Mouse (Mus musculus) hindbrain, embryonic 11.5 days (tissue): ENCODE results near the gene Trim59. TPM values are rescaled to one million over a fixed set of nuclear protein-coding genes. Genes with fewer than 3 reads are reported as not detected.
"Not testable (repeated sequence)": the region's sequence is repeated elsewhere in the genome, so short reads cannot be mapped to it uniquely, and the experiment has no call there.

Experiments used
- ATAC-seq: fragments of 200-750 bp; cut with Nextera tagmentation; 2 replicates; pipeline ENCODE4 v1.8.0; 2017; ENCODE audit warnings: mild to moderate bottlenecking, moderate TSS enrichment, moderate library complexity; ENCODE audit not compliant: low FRiP score
- DNase-seq: peaks from one replicate; pipeline ENCODE4 v3.0.0-alpha.2; 2015; ENCODE audit warnings: low spot score
- H3K27ac ChIP-seq: fragments of 300-500 bp; sonication (generic); 2 replicates; pipeline ENCODE4 v1.5.1; 2014; ENCODE audit warnings: mild to moderate bottlenecking, low read depth, low read length
- H3K27me3 ChIP-seq: fragments of 300-500 bp; sonication (generic); 2 replicates; pipeline ENCODE4 v1.6.1; 2014; ENCODE audit warnings: mild to moderate bottlenecking, low read length, moderate library complexity, mixed read lengths; ENCODE audit not compliant: control insufficient read depth, insufficient read depth
- H3K36me3 ChIP-seq: fragments of 300-500 bp; sonication (generic); 2 replicates; pipeline ENCODE4 v1.6.1; 2014; ENCODE audit warnings: mild to moderate bottlenecking, low read length, moderate library complexity, mixed read lengths; ENCODE audit not compliant: control insufficient read depth, insufficient read depth
- H3K4me1 ChIP-seq: fragments of 300-500 bp; sonication (generic); replicated peaks from 2 replicates; pipeline ENCODE4 v1.6.1; 2014; ENCODE audit warnings: low read length, mixed read lengths; ENCODE audit not compliant: control insufficient read depth, insufficient read depth
- H3K4me2 ChIP-seq: fragments of 300-500 bp; sonication (generic); replicated peaks from 2 replicates; pipeline ENCODE4 v1.6.1; 2014; ENCODE audit warnings: mild to moderate bottlenecking, low read depth, low read length
- H3K4me3 ChIP-seq: fragments of 300-500 bp; sonication (generic); 2 replicates; pipeline ENCODE4 v1.5.1; 2014; ENCODE audit warnings: low read depth, low read length
- H3K9ac ChIP-seq: fragments of 300-500 bp; sonication (generic); 2 replicates; pipeline ENCODE4 v1.6.1; 2014; ENCODE audit warnings: low read depth, low read length
- H3K9me3 ChIP-seq: fragments of 300-500 bp; sonication (generic); 2 replicates; pipeline ENCODE4 v1.6.1; 2016; ENCODE audit warnings: low read length; ENCODE audit not compliant: control insufficient read depth
- WGBS: fragments of 180-500 bp; shearing (Covaris S2); extraction: QIAGEN DNeasy Blood & Tissue Kit; methylation state at CpG from one replicate; pipeline ENCODE4 v1.1.7; 2014; 5-methylcytosine and 5-hydroxymethylcytosine counted together
- polyA plus RNA-seq: library from polyadenylated mRNA; unstranded; fragments of >200 nt; fragmentation: Nextera tagmentation; extraction: Ambion mirVana; gene quantifications from 2 replicates; pipeline ENCODE4 v1.2.1, GENCODE M21; 2014

Gene Trim59
- polyA plus RNA-seq, 1 experiment from 2014 or later, result 166 TPM

DNA sequence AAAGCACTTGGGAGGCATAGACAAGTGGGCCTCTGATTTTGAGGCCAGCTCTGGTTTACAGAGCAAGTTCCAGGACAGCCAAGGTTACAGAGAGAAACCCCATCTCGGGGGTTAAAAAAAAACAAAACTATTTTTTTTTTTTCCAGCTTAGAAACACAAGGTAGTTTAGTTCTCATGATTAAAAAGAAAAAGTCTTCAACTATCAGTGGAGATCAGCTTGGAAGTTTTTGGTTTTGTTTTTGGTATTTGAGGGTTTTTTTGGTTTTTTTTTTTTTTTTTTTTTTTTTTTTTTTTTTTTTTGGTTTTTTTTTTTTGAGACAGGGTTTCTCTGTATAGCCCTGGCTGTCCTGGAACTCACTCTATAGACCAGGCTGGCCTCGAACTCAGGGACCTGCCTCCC lies 25.9 kb downstream of the Trim59 start:
- WGBS, result 98% methylated on average over 2 of the region's 2 CpGs
- not testable (repeated sequence) for H3K36me3 ChIP-seq

DNA sequence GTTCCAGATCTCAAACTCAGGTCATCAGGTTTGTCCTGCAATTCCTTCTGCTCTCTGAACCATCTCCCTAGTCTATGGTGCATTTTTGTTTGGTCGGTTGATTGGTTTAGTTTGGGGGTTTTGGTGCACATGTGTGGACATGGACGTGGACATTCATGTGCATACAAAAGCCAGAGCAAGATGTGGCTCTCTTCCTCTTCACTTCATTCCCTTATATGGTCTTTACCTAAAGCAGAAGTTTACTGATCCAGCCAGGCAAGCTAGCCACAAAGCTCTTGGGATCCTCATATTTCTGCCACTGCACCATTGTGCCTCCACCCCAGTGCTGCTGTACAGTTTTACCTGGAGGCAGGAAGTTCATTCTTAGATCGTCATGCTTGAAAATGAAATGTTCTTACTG lies 27.4 kb downstream of the Trim59 start:
- WGBS, result 89% methylated on average over 3 of the region's 3 CpGs
- Histone ChIP-seq H3K27me3 (no peaks in the 10 kb centered on the region), H3K9ac (no peak overlapping the region), H3K36me3 (peaks cover 6% of the 10 kb centered on the region), H3K4me1 (no peaks in the 10 kb centered on the region), H3K27ac (no peak overlapping the region), H3K4me3 (no peak overlapping the region), H3K4me2 (no peak overlapping the region), H3K9me3 (no peaks in the 10 kb centered on the region)
- ATAC-seq (no peak), DNase-seq (no peak)

More for the DNA sequence above, 25.9 kb downstream of the Trim59 start:
- H3K27ac ChIP-seq, H3K4me2 ChIP-seq, ATAC-seq, DNase-seq, H3K9ac ChIP-seq, H3K4me3 ChIP-seq, H3K27me3 ChIP-seq, H3K4me1 ChIP-seq, H3K9me3 ChIP-seq: not testable (repeated sequence)

DNA sequence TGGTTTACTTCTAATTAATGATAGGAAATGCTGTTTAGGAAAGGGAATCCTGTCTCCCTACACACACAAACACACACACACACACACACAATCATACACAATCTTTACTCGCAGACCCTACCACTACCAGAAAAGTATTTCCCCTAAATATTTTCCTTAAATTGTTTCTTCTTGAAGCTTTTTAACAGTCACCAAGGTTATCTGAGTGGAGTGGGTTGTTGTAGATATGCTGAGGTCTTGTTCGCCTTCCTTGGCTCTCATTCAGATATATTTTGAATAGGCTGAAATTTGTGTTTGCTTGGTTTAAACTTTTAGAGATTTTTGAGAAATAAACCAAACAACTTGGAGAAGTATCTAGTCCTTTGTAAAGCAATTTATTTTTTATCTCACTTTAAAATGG lies 35.7 kb downstream of the Trim59 start:
- no peak overlapping the region for H3K4me3 ChIP-seq
- H3K27ac ChIP-seq, result no peak overlapping the region
- no peaks in the 10 kb centered on the region for H3K36me3 ChIP-seq
- no peaks in the 10 kb centered on the region for H3K4me1 ChIP-seq
- H3K9ac ChIP-seq, result no peak overlapping the region
- WGBS, result 91% methylated on average over 2 of the region's 2 CpGs
- no peaks in the 10 kb centered on the region for H3K9me3 ChIP-seq
- no peak overlapping the region for H3K4me2 ChIP-seq
- DNase-seq (no peak), ATAC-seq (no peak)
- no peaks in the 10 kb centered on the region for H3K27me3 ChIP-seq

DNA sequence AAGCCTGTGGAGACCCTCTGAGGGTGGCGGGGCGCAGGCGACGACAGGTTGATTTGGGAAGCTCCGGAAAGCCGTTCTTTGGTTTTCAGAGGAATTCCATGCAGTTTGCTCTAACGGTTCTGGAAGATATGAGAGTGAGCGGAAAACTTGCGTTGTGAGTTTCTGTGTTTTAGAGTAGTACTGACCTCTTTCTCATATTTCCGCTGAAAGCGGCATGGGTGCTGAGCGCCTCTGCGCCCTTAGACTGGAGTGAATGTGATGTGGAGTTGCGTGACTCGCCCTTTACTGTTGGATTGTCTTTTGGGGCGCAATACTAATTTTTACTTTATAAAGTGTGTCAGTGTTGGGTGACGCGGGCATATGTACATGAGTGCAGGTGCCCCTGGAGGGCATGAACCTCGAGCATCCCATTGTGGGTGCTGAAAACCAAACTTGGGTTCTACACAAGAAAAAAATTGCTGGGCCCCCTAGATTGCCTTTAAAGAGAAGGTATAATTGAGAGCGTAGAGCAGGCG lies 38.3 kb downstream of the Trim59 start:
- WGBS, result 7% methylated on average over 21 of the region's 21 CpGs
- Histone ChIP-seq H3K27me3 (no peaks in the 10 kb centered on the region), H3K9me3 (no peaks in the 10 kb centered on the region), H3K4me3 (peak overlapping the region; percentile 93), H3K4me2 (peak overlapping the region; percentile 77), H3K9ac (peak overlapping the region; percentile 87), H3K4me1 (no peaks in the 10 kb centered on the region), H3K27ac (peak overlapping the region; percentile 84), H3K36me3 (no peaks in the 10 kb centered on the region)
- ATAC-seq (no peak), DNase-seq (no peak)

DNA sequence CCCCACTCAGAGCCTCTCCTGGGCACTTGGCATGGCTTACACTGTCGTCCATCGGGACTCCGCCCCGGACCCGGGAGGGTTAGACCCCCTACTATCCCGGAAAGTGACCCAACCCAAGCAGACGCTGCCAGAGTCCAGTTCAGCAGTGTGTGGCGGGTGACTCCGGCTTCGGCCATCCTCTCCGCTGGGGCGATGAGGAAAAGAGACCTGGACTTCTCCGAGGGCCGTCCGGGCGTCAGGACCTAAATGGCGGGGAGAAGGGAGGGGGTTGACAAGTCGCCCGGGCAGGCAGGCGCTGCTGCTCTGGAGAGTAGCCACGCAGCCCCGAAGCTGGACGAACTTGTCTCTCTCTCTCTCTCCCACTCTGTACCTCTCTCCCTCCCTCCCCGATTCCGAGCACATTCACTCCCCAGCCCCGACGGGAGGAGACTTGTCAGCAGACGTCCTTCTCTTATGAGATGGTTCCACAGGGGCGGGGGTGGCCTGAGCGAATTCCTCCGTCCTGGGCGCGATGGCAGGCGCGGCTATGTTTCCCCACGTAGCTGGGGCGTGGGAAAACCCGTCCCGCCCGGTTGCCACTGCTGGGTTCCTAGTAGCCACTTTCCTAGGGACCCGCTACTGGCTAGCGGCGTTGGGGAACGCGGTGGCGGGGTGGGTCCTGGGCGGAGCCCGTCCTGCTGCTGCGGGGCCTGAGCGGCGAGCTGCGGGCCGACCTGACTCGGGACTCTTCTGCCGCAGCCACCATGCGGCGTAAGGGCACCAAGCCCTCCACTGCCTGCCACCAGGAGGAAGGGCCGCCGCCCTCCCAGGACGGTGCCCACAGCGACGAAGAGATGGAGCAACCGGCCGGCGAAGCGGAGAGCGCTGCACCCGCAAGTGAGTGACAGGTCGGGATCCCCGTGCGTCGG lies 39.0 kb downstream of the Trim59 start:
- H3K9ac ChIP-seq, result peak overlapping the region; percentile 87
- H3K27ac ChIP-seq, result peak overlapping the region; percentile 84
- H3K27me3 ChIP-seq, result no peaks in the 10 kb centered on the region
- H3K4me2 ChIP-seq, result peak overlapping the region; percentile 77
- H3K36me3 ChIP-seq, result no peaks in the 10 kb centered on the region
- H3K4me1 ChIP-seq, result no peaks in the 10 kb centered on the region
- ATAC-seq (peak; percentile 62), DNase-seq (peak; percentile 74)
- H3K9me3 ChIP-seq, result no peaks in the 10 kb centered on the region
- H3K4me3 ChIP-seq, result peak overlapping the region; percentile 93
- WGBS, result under 1% methylated on average over 70 of the region's 72 CpGs

DNA sequence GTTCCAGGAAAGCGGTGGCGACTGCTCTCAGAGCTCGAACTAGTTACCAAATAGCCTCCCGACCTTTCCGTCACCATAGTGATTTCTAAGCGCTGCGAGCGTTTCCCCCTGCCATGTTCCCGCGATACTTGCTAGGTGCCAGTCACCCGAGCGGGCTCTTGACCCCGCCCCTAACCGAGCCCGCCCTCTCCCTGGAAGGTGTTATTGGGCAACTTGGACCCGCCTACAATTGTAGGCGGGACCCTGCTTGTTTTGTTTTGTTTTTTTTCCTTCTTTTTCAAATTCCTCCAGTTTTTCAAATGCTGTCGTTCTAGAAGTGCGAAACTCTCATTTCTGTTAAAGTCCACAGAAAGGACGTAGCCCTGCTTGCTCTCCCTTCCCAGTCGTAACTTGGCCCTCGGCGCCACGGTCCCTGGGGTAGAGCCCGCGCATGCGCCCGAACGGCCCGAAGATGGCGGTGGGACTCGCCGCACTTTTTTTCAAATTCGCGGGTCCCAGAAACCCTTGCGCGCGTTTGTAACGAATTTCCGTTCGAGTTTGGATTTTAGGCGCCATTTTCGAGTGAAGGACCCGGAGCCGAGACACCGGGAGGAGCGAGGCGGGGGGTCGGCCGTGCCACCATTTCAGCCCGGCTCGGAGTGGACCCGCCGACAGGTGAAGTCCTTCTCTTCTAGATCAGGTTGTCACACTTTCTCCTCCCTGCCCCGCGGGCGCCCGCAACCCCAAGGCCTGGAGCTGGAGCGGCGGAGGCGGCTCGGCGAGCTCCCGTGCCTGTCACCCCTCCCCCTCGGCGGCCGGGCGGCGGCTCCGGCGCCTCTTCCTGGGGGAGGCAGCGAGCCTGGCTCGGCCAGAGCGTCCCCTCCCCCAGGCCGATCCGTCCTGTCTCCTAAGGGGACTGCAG lies 39.9 kb downstream of the Trim59 start, which contains the start of the genes Ift80 and Smc4:
Gene Ift80 (minus strand): TSS at position 134 of the 901 bp plus-strand sequence.
Gene Smc4 (plus strand): TSS at position 302 of the 901 bp plus-strand sequence.
- Histone ChIP-seq H3K4me2 (peak within 1 kb of the TSS; percentile 77), H3K36me3 (no peaks in the 10 kb centered on the region), H3K4me1 (no peaks in the 10 kb centered on the region), H3K9ac (peak within 1 kb of the TSS; percentile 87), H3K9me3 (no peaks in the 10 kb centered on the region), H3K27me3 (no peaks in the 10 kb centered on the region), H3K4me3 (peak within 1 kb of the TSS; percentile 93), H3K27ac (peak within 1 kb of the TSS; percentile 84)
- under 1% methylated on average over 65 of the region's 76 CpGs for WGBS
- peak; percentile 97 for DNase-seq
- peak; percentile 96 for ATAC-seq

DNA sequence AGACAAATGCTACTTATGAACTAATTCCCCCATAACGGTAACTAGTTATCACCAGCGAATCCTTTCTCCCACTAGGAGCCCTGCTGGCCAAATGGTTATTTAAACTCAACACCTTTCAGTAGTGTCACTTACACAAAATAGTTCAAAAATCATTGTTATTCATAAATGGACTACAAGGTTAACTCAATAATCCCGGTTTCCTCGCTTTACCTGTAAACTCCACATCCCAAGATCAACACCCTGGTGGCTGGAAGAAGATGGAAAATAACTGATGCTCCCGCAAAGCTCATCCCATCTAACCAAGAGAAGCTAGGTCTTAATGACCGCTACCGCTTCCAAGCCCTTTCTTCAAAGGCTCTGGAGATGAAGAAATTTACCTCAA lies 40.5 kb downstream of the Trim59 start:
- peak overlapping the region; percentile 93 for H3K4me3 ChIP-seq
- H3K9ac ChIP-seq, result peak overlapping the region; percentile 49
- WGBS, result 2% methylated on average over 7 of the region's 7 CpGs

DNA sequence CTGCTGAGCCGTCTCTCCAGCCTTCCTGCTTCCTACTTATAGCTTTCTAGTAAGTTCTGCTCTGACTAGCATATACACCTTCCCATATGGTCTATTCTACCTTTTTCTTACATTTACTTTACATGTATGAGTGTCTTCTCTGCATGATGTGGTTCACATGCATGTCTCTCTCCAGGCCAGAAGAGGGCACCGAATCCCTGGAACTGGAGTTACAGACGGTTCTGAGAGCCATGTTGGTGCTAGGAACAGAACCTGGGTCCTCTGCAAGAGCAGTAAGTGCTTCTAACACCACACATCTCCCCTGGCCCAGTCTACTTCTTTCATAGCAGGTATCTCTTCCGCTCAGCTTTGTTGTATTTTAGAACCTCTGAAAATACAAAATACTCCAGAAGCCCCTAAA lies 41.8 kb downstream of the Trim59 start:
- Histone ChIP-seq H3K4me1 (no peaks in the 10 kb centered on the region), H3K27ac (no peak overlapping the region), H3K9me3 (no peaks in the 10 kb centered on the region), H3K27me3 (no peaks in the 10 kb centered on the region), H3K4me2 (no peak overlapping the region), H3K36me3 (no peaks in the 10 kb centered on the region), H3K4me3 (no peak overlapping the region), H3K9ac (no peak overlapping the region)
- DNase-seq (no peak), ATAC-seq (no peak)
- 89% methylated on average over 4 of the region's 4 CpGs for WGBS

More for the DNA sequence above, 40.5 kb downstream of the Trim59 start:
- H3K4me2 ChIP-seq, result peak overlapping the region; percentile 39
- no peaks in the 10 kb centered on the region for H3K9me3 ChIP-seq
- DNase-seq, result no peak
- no peaks in the 10 kb centered on the region for H3K4me1 ChIP-seq
- ATAC-seq, result no peak
- no peak overlapping the region for H3K27ac ChIP-seq
- no peaks in the 10 kb centered on the region for H3K36me3 ChIP-seq
- H3K27me3 ChIP-seq, result no peaks in the 10 kb centered on the region
